Mouse (Mus musculus) lung, postnatal 4 days (tissue): ENCODE measurements at regions not wholly inside any gene's neighbourhood (a gene's known extent, or its start where the extent isn't known, plus 50 kb on each side); places are given as distances from the start of the nearest gene placed in this dataset.
"Not testable (repeated sequence)": the region's sequence is repeated elsewhere in the genome, so short reads cannot be mapped to it uniquely, and the experiment has no call there.

Source experiments
- DNase-seq, 2 experiments: peaks; one replicate each; pipeline ENCODE4 v3.0.0; 2021

DNA sequence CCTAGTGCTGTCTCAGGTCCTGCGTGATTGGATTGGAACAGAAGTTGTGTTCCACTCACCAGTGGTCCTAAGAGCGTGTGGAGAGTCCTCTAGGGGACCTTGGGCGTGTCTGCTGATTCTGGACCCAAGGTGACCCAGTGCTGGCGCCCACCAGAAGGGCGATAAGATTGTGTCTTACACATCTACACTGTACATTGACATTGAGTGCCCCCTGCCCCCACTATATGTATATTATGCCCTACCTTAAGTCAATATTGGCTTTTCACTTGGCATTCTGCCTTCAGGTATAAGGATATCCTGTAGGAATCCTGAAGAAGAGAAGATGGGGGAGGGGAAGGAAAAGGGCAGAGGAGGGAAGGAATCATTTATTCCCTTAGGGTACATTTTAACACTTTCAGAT, 260.2 kb upstream of the Rgs17 start:
- no peak for DNase-seq

DNA sequence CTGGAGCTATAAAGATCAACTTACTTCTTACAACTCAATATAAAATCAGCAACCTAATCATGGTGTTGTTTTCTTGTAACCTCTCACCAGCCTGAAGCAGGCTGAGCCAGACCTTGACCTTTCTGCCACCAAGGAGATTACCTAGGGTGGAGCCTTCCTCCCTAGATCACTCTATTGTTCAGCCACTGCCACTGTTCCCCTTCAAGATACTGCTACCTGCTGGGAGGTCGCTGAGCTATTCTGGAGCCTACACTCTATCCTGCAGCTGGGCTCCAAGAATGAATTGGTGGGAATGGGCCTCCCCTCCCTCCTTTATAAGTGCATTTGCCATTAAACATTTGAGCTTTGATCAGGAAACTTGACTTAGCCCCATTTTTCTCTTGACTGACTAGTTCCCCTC, 242.1 kb upstream of the Rgs17 start:
- not testable (repeated sequence) for DNase-seq

DNA sequence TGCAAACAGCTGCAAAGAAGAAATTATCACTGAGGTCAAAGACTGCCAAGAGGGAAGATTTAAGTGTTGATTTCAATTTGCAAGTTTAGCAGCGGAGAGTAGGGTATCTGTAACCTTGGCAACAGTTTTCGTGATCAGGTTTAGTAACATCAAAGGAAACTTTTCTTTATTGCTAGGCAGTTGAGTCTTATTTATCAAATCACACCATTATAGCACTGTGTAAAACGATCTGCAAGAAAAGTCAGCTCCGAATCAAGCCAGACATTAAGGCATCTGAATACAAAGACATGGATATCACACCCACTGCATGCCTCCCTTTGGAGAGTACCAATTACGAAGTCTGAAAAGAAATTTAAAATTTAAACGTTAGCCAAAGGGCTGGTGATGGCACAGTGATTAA, 234.7 kb upstream of the Rgs17 start:
- no peak for DNase-seq

DNA sequence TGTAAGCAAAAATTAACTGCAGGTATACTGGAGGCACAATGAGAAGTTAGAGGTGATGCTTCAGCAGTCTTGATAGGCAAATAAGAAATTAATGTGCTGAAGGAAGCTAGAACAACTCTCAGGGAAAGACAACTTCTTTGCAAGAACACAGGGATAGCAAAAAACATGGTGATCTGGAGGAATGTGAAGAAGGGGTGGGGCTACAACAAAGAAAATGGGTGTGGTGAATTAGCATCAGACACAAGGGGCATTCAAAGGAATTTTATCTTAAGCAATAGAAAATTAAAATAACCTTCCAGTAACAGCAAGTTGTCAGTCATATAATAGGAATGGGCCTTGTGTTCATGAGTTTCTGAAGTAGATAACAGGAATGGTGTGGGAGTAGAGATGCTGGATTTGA, 211.9 kb upstream of the Rgs17 start:
- DNase-seq, result no peak

DNA sequence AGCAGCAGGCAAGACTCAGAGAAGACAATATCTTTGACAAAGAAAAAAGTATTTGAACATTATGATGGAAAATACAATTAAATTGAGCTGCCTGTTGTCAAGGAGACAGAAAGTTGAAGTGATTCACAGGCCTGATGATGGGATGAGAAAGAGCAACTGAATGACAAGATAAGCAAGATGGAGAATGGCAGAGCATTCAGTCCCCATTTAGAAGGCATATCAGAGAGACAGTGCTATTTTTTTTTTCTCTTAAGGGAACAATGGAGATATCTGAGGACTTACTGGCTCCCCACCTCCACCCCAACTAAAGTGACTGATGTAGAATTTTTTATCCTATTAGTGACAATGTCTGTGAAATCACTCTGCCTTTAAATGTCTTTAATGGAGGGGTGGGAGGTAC, 202.2 kb upstream of the Rgs17 start:
- DNase-seq, result not testable (repeated sequence)

DNA sequence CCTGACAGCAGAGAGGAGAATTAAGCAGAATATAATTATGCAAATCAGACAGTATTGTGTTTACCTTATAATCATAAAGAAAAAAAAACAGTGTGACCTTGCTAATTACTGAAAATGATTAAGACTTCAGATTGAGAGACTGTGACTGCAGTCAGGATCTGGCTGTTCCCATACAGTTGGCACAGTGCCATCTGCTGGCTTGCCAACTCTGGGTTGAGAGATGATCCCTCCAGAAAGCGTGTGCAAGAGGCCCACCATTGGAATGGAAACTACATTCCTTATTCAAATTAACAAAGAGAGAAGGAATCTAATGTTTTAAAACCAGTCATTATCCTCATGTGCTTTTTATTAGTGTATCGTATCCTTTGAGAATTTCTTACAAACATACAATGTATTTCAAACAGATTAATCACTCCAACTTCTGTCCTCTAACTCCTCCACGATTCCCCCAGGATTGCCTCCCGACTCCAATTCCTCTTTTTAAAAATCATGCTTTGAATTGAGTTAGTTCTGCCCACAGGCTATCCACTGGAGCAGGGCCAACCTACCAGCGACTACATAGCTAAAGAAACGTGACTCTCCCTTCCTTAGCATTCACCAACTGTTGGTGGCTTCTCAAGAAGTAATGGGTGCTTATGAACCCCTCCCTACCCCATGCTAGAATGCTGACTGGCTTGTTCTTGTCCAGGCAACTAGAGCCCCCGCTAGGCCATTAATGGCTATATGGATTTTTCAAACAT, 192.9 kb upstream of the Rgs17 start:
- DNase-seq, result peak; percentile 41 to 72
